Mouse (Mus musculus) cortical plate, adult 2 months (tissue): ENCODE measurements around the gene 4931423N10Rik.

ENCODE experiments used
- CTCF ChIP-seq: fragments of 200-500 bp; IDR thresholded peaks from 2 replicates; pipeline ENCODE4 v1.5.1; 2011; ENCODE audit warnings: mild to moderate bottlenecking, control low read depth, low read length; ENCODE audit not compliant: insufficient read depth; ENCODE audit errors: extremely low read depth
- POLR2A ChIP-seq: fragments of 200-500 bp; IDR thresholded peaks from 2 replicates; pipeline ENCODE4 v1.6.1; 2011; ENCODE audit warnings: mild to moderate bottlenecking, low read length, control low read depth; ENCODE audit not compliant: insufficient read depth; ENCODE audit errors: extremely low read depth

DNA sequence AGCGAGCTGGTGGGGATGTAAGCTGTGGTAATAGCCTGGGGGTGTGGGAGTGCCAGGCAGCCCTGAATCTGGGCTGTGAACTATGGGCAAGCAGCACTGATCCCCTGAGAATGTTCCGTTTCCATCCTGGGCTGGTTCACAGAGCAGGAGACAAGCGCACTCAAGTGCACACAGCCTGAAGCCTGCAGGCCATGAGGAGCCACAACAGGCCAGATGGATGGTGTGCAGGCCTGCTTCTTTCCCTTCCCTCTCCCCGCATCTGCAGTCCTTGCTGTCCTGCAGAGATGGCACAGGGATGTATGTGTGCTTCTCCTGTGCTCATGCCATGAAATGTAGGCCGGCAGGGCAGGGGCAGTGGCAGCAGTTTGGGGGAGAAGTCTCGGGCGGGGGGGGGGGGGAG, 17.9 kb downstream of the 4931423N10Rik start:
- no peak for TF ChIP-seq CTCF
- TF ChIP-seq POLR2A: no peak
